Mouse (Mus musculus): ENCODE measurements around the gene Hspa1b.

The Hspa1b gene

GRCm38 (mm10) chr17:34931061-34931734 lies 27.8 kb downstream of the Hspa1b start, which contains the start of gene Neu1:
Neu1 (plus strand) TSS chr17:34931253.
- peak; percentile 94 for DNase-seq (ENCODE audit: extremely low spot score, low spot score)

- DNase-seq (ENCODE audit: extremely low spot score, low spot score): no peak
Observed at GRCm38 (mm10) chr17:34928841-34929240, 30.2 kb downstream of the Hspa1b start.

- no peak for DNase-seq (ENCODE audit: extremely low spot score, low spot score)
Observed at GRCm38 (mm10) chr17:34927306-34928019, 31.6 kb downstream of the Hspa1b start.

GRCm38 (mm10) chr17:34924258-34924657 lies 34.8 kb downstream of the Hspa1b start:
- no peak for DNase-seq (ENCODE audit: extremely low spot score, low spot score)

- no peak for DNase-seq (ENCODE audit: extremely low spot score, low spot score)
Observed at GRCm38 (mm10) chr17:34922939-34923338, 36.1 kb downstream of the Hspa1b start.

- DNase-seq (ENCODE audit: extremely low spot score, low spot score): no peak
Observed at GRCm38 (mm10) chr17:34917188-34917587, 41.9 kb downstream of the Hspa1b start.

GRCm38 (mm10) chr17:34916316-34916715 lies 42.7 kb downstream of the Hspa1b start:
- DNase-seq (ENCODE audit: extremely low spot score, low spot score): no peak

GRCm38 (mm10) chr17:34915410-34915831 lies 43.6 kb downstream of the Hspa1b start:
- no peak for DNase-seq (ENCODE audit: extremely low spot score, low spot score)

- no peak for DNase-seq (ENCODE audit: extremely low spot score, low spot score)
Observed at GRCm38 (mm10) chr17:34913930-34914665, 44.9 kb downstream of the Hspa1b start, which contains the start of gene Slc44a4. Slc44a4 (plus strand) TSS chr17:34914466.

- DNase-seq (ENCODE audit: extremely low spot score, low spot score): peak; percentile 77
Observed at GRCm38 (mm10) chr17:34911945-34912351, 47.1 kb downstream of the Hspa1b start.

GRCm38 (mm10) chr17:34910982-34911381 lies 48.1 kb downstream of the Hspa1b start:
- DNase-seq (ENCODE audit: extremely low spot score, low spot score): no peak
